Mouse (Mus musculus): ENCODE data around the gene Epo.

DNA sequence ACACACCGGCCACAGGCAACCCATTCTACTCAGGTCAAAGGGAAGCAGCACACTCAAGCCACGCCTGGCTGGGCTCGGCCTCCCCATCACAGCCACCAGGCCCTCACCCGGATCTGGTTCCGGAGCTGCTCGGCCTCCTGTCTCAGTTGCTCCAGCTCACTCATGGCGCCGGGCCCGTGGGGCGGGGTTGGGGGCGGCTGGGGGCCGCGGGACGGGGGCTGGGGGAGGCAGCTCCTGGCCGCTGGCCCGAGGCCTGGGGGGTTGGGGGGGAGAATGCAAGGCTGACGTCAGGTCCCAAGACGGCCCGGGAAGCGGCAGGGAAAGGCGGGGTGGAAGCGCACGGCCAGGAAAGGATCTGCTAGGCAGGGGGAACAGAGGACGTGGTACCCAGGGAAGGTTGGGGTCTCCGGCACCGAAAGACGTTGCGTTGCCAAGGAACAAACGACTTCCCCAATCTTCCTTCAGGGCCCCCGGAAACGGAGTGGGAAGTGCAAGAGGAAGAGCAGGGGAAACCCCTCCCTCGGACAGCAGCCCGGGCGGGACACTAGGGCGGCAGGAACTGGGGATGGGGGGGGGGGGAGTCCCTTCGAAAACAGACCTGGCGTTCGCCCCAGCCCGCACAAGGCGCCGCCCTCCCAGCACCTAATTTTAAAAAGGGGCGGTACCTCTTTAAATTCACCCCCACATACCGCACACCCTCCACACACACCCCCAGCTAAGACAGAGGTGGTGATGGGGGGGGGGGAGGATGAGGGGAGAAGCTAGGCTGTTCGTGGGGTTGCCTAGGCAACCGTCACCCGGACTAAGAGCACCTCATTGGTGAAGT lies 2.2 kb downstream of the Epo start:
- TF ChIP-seq CTCF (IDR thresholded peaks at IDR 0.05; ENCODE audit: control insufficient read depth, insufficient read depth, insufficient read length), result no peak
- no peak for TF ChIP-seq USF1 (IDR thresholded peaks at IDR 0.05; ENCODE audit: low read depth)
- no peak for TF ChIP-seq FOSL1 (IDR thresholded peaks at IDR 0.05; ENCODE audit: insufficient read depth, low read length, poor library complexity, severe bottlenecking)
- TF ChIP-seq CEBPB (IDR thresholded peaks at IDR 0.05; ENCODE audit: low read depth), result no peak

All from C2C12 (cell line).